Mouse (Mus musculus) limb, embryonic 10.5 days (tissue): ENCODE data around the gene Myod1. TPM values are rescaled to one million over a fixed set of nuclear protein-coding genes. Genes with fewer than 3 reads are reported as not detected.
A peak's percentile ranks its signal among the peaks of the same experiment; 100 is the strongest.

Experiments used
- DNase-seq: peaks from one replicate; pipeline ENCODE4 v3.0.0-alpha.2; 2017; ENCODE audit warnings: low spot score
- H3K27ac ChIP-seq: fragments of 300-500 bp; sonication (generic); 2 replicates; pipeline ENCODE4 v1.5.1; 2016; ENCODE audit warnings: mild to moderate bottlenecking
- H3K27me3 ChIP-seq: fragments of 300-500 bp; sonication (generic); 2 replicates; pipeline ENCODE4 v1.6.1; 2016; ENCODE audit warnings: low read depth, mild to moderate bottlenecking; ENCODE audit not compliant: poor library complexity, severe bottlenecking
- H3K36me3 ChIP-seq: fragments of 300-500 bp; sonication (generic); 2 replicates; pipeline ENCODE4 v1.6.1; 2016; ENCODE audit warnings: mild to moderate bottlenecking, moderate library complexity
- H3K4me1 ChIP-seq: fragments of 300-500 bp; sonication (generic); 2 replicates; pipeline ENCODE4 v1.6.1; 2016
- H3K4me3 ChIP-seq: fragments of 300-500 bp; sonication (generic); 2 replicates; pipeline ENCODE4 v1.5.1; 2016; ENCODE audit warnings: mild to moderate bottlenecking, moderate library complexity
- H3K9me3 ChIP-seq: fragments of 300-500 bp; sonication (generic); replicated peaks from 2 replicates; pipeline ENCODE4 v1.6.1; 2016; ENCODE audit warnings: mild to moderate bottlenecking
- WGBS: fragments of 180-500 bp; shearing (Covaris S2); methylation state at CpG from one replicate; pipeline ENCODE4 v1.1.7; 2016; 5-methylcytosine and 5-hydroxymethylcytosine counted together
- polyA plus RNA-seq: library from polyadenylated mRNA; unstranded; fragments of >200 nt; fragmentation: Nextera tagmentation; extraction: Ambion mirVana; gene quantifications from 2 replicates; pipeline ENCODE4 v1.2.1, GENCODE M21; 2016

Myod1 gene
- polyA plus RNA-seq, 1 experiment from 2014 or later, result 13.8 TPM

DNA sequence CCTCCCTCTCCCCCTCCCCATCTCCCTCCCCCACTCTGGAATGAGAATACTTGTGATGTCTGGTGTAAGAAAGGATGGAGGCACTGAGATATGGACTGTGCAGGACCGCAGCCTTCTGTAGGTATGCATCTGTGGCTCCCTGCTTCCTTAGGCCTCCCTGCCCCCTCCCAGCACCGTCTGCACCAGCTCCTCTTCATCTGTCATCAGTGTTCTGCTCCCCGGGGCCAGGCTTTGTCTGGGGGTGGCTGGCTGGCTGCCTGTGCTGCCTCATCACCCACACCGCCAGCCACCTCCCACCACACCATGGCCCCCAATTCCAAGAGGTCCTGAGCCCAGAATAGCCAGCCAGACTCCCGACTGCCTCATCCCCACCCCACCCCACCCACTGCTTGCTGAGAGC lies 12.1 kb upstream of the Myod1 start:
- H3K4me3 ChIP-seq, result no peak overlapping the region
- no peaks in the 10 kb centered on the region for H3K9me3 ChIP-seq
- H3K27ac ChIP-seq, result no peak overlapping the region
- no peaks in the 10 kb centered on the region for H3K4me1 ChIP-seq
- H3K27me3 ChIP-seq, result 0 out of 2 replicates have a peak, but pooled peaks cover 8% of the 10 kb centered on the region
- H3K36me3 ChIP-seq, result no peaks in the 10 kb centered on the region
- WGBS, result 64% methylated on average over 4 of the region's 5 CpGs
- DNase-seq, result no peak

DNA sequence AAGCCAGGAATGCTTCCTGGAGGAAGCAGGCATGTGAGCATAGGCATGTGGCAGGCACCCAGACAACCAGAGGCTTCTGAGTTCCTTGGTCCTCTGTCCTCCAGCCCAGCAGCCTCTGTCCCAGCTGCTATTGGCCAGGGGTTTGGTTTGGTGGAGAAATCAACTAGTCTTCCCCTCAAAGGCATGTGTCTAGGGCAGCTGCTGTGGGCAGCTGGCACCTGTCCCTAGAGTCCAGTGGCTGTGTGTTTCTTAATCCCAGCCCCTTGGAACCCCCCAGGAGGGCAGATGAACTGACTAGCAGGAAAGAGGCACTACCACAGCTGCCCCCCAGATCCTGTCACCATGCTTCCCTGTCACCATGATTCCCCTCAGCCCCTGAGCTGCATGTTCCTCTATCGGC lies 10.5 kb upstream of the Myod1 start:
- 0 out of 2 replicates have a peak, but pooled peaks cover 8% of the 10 kb centered on the region for H3K27me3 ChIP-seq
- no peak overlapping the region for H3K4me3 ChIP-seq
- no peak for DNase-seq
- H3K36me3 ChIP-seq, result no peaks in the 10 kb centered on the region
- no peaks in the 10 kb centered on the region for H3K4me1 ChIP-seq
- H3K9me3 ChIP-seq, result no peaks in the 10 kb centered on the region
- no peak overlapping the region for H3K27ac ChIP-seq
- 87% methylated on average over 1 of the region's 1 CpGs for WGBS

DNA sequence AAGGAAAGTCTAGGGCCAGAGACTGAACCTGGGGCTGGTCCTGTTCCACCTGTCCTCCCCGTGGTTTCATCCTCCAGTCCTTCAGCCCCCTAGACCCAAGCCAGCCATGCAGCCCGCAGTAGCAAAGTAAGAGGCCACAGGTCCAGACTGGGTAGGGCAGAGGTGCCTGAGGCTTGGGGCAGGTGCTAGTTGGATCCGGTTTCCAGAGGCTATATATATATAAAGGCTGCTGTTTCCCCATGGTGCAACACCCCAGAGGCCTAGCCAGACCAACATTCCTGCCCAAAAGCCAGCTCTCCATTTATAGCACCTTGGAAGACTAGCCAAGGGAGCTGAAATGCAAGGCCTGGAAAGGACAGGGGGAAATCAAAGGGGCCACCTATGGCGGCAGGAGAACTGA lies 5.2 kb upstream of the Myod1 start:
- no peak overlapping the region for H3K27ac ChIP-seq
- H3K27me3 ChIP-seq, result peaks cover 50% of the 10 kb centered on the region
- no peaks in the 10 kb centered on the region for H3K36me3 ChIP-seq
- H3K4me3 ChIP-seq, result no peak overlapping the region
- no peak for DNase-seq
- no peaks in the 10 kb centered on the region for H3K9me3 ChIP-seq
- peaks cover 3% of the 10 kb centered on the region for H3K4me1 ChIP-seq
- WGBS, result 72% methylated on average over 4 of the region's 4 CpGs

DNA sequence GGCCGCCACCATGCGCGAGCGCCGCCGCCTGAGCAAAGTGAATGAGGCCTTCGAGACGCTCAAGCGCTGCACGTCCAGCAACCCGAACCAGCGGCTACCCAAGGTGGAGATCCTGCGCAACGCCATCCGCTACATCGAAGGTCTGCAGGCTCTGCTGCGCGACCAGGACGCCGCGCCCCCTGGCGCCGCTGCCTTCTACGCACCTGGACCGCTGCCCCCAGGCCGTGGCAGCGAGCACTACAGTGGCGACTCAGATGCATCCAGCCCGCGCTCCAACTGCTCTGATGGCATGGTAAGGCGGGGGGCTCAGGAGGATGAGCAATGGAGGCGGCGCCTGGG lies 703 bp downstream of the Myod1 start:
- H3K9me3 ChIP-seq, result no peaks in the 10 kb centered on the region
- WGBS, result under 1% methylated on average over 33 of the region's 33 CpGs
- H3K27me3 ChIP-seq, result peaks cover 91% of the 10 kb centered on the region
- H3K27ac ChIP-seq, result no peak overlapping the region
- H3K36me3 ChIP-seq, result no peaks in the 10 kb centered on the region
- DNase-seq, result peak; percentile 65
- peaks cover 28% of the 10 kb centered on the region for H3K4me1 ChIP-seq
- H3K4me3 ChIP-seq, result peak overlapping the region; percentile 42

DNA sequence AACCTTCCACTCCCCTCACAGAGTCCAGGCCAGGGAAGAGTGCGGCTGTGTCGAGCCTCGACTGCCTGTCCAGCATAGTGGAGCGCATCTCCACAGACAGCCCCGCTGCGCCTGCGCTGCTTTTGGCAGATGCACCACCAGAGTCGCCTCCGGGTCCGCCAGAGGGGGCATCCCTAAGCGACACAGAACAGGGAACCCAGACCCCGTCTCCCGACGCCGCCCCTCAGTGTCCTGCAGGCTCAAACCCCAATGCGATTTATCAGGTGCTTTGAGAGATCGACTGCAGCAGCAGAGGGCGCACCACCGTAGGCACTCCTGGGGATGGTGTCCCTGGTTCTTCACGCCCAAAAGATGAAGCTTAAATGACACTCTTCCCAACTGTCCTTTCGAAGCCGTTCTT lies 1.8 kb downstream of the Myod1 start:
- Histone ChIP-seq H3K27me3 (peaks cover 79% of the 10 kb centered on the region), H3K4me3 (peak overlapping the region; percentile 42; the same call in 1 of the 2 replicates), H3K9me3 (no peaks in the 10 kb centered on the region), H3K36me3 (no peaks in the 10 kb centered on the region), H3K4me1 (peaks cover 28% of the 10 kb centered on the region), H3K27ac (no peak overlapping the region)
- 4% methylated on average over 22 of the region's 22 CpGs for WGBS
- no peak for DNase-seq

DNA sequence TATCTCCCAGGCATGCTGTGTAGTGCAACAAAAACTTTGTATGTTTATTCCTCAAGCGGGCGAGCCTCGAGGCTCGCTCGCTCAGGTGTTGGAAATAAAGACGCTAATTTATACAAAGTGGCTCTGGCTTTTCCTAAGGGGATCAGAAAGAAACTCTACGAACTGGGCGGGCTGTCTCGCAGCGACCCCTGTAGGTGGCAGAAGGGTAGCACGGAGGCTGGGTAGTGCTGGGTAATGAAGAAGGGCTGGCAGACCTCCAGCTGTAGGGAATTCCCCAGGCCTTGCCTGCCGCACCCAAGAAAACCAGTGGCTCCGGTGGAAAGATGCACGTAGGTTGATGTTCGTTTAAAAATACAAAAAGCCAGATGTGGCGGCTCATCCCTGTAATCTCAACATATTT lies 2.7 kb downstream of the Myod1 start:
- H3K27me3 ChIP-seq, result peaks cover 71% of the 10 kb centered on the region
- H3K27ac ChIP-seq, result no peak overlapping the region
- H3K9me3 ChIP-seq, result no peaks in the 10 kb centered on the region
- no peak overlapping the region for H3K4me3 ChIP-seq
- DNase-seq, result peak; percentile 71
- peaks cover 28% of the 10 kb centered on the region for H3K4me1 ChIP-seq
- 12% methylated on average over 16 of the region's 16 CpGs for WGBS
- no peaks in the 10 kb centered on the region for H3K36me3 ChIP-seq

DNA sequence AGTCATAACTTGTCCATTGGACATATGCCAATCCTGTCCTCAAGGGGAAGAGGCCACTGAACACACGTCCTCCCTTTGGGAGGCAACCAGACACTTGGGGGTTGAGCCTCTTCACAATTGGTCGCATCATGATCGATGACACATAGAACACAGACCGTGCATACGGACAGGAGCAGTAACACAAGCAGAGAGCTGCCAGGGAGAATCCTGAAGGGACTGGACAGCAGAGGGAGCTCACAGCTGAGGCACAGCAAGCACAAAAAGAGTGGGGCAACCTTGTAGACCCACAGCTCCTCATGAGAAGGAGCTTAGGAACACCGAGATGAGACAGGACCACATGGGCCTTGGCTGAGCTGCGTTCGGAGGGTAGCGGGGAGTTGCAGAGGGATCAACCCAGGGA lies 4.4 kb downstream of the Myod1 start:
- H3K27me3 ChIP-seq, result peaks cover 54% of the 10 kb centered on the region
- WGBS, result 71% methylated on average over 9 of the region's 9 CpGs
- no peaks in the 10 kb centered on the region for H3K36me3 ChIP-seq
- H3K27ac ChIP-seq, result no peak overlapping the region
- H3K9me3 ChIP-seq, result no peaks in the 10 kb centered on the region
- no peak overlapping the region for H3K4me3 ChIP-seq
- peaks cover 28% of the 10 kb centered on the region for H3K4me1 ChIP-seq
- no peak for DNase-seq

DNA sequence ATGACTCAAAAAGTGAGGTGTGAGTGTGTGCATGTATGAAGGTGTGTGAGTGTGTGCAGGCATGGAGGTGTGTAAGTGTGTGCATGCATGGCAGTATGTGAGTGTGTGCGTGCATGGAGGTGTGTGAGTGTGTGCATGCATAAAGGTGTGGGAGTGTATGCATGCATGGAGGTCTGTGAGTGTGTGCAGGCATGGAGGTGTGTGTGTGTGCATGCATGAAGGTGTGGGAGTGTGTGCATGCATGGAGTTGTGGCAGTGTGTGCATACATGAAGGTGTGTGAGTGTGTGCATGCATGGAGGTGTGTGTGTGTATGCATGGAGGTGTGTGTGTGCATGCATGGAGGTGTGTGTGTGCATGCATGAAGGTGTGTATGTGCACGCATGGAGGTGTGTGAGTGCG lies 11.2 kb downstream of the Myod1 start:
- DNase-seq, result no peak
- 89% methylated on average over 3 of the region's 3 CpGs for WGBS
- no peak overlapping the region for H3K4me3 ChIP-seq
- no peaks in the 10 kb centered on the region for H3K4me1 ChIP-seq
- H3K27me3 ChIP-seq, result peaks cover 5% of the 10 kb centered on the region; the same call in 1 of the 2 replicates
- no peaks in the 10 kb centered on the region for H3K9me3 ChIP-seq
- no peaks in the 10 kb centered on the region for H3K36me3 ChIP-seq
- no peak overlapping the region for H3K27ac ChIP-seq

DNA sequence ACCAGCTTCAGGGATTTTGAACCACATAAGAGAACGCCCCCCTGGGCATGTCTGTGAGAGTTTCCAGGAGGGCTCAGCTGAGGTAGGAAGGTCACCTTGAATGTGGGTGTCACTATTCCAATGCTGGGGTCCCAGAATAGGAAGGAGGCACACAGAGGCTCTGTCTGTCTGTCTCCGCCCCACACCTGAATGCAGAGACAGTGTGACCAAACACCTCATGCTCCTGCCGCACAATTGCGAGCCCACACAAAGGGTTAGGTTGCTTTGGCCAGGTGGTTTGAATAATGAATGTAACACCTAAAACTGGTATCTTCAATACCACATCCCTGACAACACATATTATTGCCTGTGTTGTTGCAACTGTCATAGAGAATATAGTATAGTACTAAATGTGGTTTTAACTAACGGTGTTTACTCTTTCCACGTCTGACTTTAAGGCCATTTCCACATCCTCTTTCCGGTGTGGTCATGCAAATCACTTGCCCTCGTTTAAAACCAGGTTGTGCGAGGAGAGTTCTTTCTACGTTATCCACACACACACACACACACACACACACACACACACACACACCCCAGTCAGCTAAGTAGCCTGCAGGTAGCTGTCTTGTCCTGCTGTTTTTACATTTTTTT lies 13.3 kb downstream of the Myod1 start:
- Histone ChIP-seq H3K27me3 (peaks cover 23% of the 10 kb centered on the region), H3K27ac (no peak overlapping the region), H3K36me3 (no peaks in the 10 kb centered on the region), H3K4me1 (no peaks in the 10 kb centered on the region), H3K4me3 (no peak overlapping the region), H3K9me3 (no peaks in the 10 kb centered on the region)
- 81% methylated on average over 10 of the region's 10 CpGs for WGBS
- no peak for DNase-seq

DNA sequence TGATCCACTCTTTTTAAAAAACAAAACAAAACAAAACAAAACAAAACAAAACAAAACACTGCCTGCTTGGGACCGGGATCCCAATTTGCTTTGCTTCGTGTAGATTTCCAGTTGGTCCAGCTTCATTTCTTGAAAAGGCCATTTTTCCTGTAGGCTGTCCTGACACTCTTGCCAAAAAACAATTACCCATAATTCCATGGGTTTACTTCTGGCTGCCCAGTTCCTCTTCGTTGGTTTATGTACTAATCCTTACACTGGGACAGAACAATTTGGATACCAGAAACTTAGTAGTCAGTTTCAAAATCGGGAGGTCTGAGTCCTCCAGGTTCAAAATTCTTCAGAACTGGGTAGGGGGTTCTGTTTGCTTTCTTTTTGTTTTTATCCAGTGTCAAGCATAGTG lies 14.0 kb downstream of the Myod1 start:
- no peak overlapping the region for H3K27ac ChIP-seq
- 81% methylated on average over 4 of the region's 4 CpGs for WGBS
- no peaks in the 10 kb centered on the region for H3K4me1 ChIP-seq
- H3K4me3 ChIP-seq, result no peak overlapping the region
- no peaks in the 10 kb centered on the region for H3K36me3 ChIP-seq
- peaks cover 30% of the 10 kb centered on the region for H3K27me3 ChIP-seq
- DNase-seq, result no peak
- H3K9me3 ChIP-seq, result no peaks in the 10 kb centered on the region

DNA sequence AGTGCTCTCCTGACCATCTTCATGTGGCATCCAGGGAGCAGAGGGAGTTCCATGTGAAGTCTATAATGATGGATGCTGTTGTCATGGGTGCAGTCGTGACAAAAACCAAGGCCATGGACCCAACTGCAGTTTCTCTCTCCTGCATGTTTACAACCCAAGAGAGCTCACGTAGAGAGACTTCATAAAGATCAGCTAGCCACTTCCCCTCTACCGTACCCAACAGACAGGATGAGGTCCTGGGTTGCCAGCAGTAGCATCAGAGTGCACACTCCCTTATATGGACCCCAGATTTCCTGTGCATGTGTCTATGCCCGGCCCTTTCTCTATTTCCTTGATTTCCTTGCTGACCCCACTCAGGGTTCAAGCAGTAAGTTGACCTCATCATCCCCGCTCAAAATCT lies 15.4 kb downstream of the Myod1 start:
- peaks cover 44% of the 10 kb centered on the region for H3K27me3 ChIP-seq
- H3K36me3 ChIP-seq, result no peaks in the 10 kb centered on the region
- H3K9me3 ChIP-seq, result no peaks in the 10 kb centered on the region
- H3K4me3 ChIP-seq, result no peak overlapping the region
- H3K4me1 ChIP-seq, result peaks cover 12% of the 10 kb centered on the region
- DNase-seq, result no peak
- WGBS, result 73% methylated on average over 5 of the region's 5 CpGs
- H3K27ac ChIP-seq, result no peak overlapping the region

DNA sequence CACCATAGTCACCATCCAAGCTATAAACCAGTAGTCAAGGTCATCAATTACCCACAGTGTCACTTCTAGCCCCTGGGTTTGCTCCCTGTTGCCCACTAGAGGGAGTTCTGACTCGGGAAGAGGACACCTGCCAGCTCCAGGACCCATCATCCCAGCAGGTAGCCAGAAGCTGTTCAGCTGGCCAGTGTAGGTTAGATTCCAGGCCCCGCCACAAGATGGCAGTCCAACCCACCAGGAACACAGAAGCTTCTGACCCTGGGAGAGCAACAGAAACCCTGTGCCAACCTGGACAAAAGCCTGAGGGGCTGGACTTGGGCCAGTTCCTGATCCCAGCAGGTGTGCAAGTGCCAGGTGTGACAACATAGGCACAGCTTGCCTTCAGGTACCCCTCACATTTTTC lies 16.8 kb downstream of the Myod1 start:
- H3K9me3 ChIP-seq, result no peaks in the 10 kb centered on the region
- peak; percentile 83 for DNase-seq
- peaks cover 54% of the 10 kb centered on the region for H3K27me3 ChIP-seq
- WGBS, result 0% methylated on average over 2 of the region's 2 CpGs
- H3K4me3 ChIP-seq, result no peak overlapping the region
- no peak overlapping the region for H3K27ac ChIP-seq
- H3K4me1 ChIP-seq, result peaks cover 26% of the 10 kb centered on the region
- H3K36me3 ChIP-seq, result no peaks in the 10 kb centered on the region

DNA sequence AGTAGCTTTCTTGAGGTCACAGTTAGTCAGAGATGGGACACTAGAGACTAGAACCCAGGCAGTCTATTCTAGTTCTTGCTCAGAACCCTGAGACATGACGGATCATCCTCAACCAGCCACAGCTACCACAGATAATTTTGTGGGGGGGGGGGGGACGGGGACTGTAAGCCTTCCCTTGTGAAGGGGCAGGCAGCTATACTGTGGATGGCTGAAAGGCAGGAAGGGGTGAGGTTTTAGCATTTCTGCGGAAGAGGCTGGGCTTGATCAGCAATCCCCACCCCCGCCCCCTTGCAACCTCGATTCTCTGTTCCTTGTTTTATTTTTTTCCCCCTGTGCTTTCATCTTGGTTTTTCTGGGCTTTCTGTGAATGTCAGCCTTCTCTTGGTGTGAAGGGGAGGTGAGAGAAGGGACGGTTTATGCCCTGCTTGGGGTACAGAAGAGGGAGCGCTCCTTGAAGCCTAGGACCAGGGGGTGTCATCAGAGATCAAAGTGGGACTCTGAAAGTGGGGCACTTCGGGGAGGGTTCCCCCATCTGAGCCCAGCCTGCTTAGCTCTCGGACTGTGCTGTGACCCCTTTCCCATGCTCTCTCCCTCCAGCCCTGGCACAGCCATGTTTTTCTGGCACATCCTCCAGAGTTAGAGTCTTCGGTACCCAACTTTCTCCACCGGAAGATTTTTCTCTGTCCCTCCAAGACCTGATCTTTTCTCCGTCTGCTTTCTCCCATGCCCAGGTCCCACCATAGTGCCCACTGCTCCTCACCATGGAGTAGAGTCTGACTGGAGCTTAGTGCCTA lies 17.6 kb downstream of the Myod1 start:
- 35% methylated on average over 12 of the region's 12 CpGs for WGBS
- Histone ChIP-seq H3K4me1 (peaks cover 26% of the 10 kb centered on the region), H3K4me3 (no peak overlapping the region), H3K9me3 (no peaks in the 10 kb centered on the region), H3K27ac (no peak overlapping the region), H3K36me3 (no peaks in the 10 kb centered on the region), H3K27me3 (peaks cover 62% of the 10 kb centered on the region)
- DNase-seq, result no peak
